Mouse (Mus musculus) left cerebral cortex, postnatal 14 days (tissue): ENCODE measurements at regions not wholly inside any gene's neighbourhood (a gene's known extent, or its start where the extent isn't known, plus 50 kb on each side); places are given as distances from the start of the nearest gene placed in this dataset.

Source experiments
- DNase-seq, 2 experiments: peaks; one replicate each; pipeline ENCODE4 v3.0.0; 2021 to 2022; ENCODE audit warnings: low spot score in 2 of 2, mixed read lengths in 1 of 2
- intact Hi-C: fragments of 180-260 bp; cut with DNase I; formaldehyde crosslinking; loops from one replicate; pipeline ENCODE4 v1.15.1; 2025

DNA sequence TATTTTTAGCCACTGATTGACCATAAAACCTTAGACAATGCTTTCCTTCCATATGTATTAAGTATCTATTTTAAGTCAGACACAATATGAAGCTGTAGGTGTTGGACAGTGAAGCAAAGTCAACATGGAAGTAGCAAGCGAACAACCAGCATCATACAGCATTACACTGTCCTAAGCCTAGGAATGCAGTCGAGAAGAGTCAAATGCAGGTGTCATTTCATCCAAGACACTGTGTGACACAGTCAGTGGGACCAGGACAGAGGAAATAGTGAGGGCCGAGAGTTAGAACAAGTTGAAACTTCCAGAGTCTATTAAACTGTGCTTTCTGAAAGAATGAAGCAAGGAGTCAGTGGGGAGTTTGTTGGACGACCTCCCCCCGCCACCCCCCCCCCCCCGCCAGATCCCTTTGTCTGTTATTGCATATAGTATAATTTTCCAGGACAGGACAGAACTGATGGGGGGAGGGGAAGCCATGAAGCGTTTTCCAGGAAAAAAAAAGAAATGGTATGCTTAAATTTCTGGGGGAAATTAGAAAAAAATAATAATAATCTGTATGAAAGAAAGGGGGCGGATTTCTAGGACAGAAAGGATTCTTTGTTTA is 559.9 kb downstream of the Rps29 start:
- DNase-seq, result no peak
- intact Hi-C loops, result no loop called here

DNA sequence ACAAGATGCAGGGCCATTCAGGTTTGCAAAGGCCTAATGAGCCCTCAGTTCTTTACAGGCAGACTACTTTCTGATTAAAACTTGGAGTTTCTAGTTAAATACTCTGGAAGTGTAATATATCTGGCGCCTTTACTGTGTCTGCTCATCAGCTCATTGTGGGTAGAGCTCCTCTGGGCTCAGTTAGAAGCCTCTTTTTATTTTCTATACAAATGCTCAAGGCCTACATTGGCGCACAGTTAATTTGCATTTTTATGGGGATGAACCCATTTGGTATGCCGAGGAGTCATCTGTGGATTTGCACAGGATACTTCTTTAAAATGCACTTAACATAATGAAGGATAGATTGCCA is 573.5 kb downstream of the Rps29 start:
- no peak for DNase-seq
- intact Hi-C loops, result no loop called here

- intact Hi-C loops, result no loop called here
- no peak for DNase-seq
Measured at GRCm38 (mm10) chr12:68584786-68585523, 574.0 kb downstream of the Rps29 start.

DNA sequence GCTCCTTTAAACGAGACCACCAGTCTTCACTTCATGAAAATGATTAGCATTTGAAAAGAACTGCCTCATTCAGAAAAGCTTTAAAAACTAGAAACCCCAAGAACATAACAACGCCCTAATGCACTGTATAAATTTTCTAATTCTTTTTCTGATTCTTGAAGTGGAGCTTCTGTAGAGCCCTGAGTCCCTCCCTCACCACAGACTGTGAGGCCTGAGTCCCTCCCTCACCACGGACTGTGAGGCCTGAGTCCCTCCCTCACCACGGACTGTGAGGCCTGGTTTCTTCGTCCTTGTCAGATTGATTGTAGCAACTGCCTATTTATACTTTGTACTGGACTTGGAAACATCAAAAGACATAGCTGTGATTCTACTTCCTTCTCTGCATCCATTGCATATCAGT is 579.1 kb downstream of the Rps29 start:
- DNase-seq, result no peak
- intact Hi-C loops, result no loop called here

DNA sequence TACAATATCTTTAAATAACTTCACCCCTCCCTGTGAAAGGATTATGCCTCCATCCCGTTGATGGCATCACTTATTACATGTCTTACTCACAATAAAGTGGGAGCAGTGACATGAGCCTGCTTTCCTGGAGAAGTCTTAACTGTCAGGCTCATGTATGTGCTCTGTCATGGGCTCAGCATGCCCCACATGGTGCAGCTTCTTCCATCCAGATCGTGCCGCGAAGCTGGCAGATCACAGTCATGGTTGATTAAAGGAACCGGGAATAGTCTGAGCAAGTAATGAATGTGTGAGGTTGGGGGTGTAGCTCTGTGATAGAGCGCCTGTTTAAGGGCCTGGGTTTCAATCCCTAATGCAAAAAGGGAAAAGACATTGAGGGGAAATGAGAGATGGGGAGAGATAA is 581.5 kb downstream of the Rps29 start:
- intact Hi-C loops, result no loop called here
- DNase-seq, result no peak

DNA sequence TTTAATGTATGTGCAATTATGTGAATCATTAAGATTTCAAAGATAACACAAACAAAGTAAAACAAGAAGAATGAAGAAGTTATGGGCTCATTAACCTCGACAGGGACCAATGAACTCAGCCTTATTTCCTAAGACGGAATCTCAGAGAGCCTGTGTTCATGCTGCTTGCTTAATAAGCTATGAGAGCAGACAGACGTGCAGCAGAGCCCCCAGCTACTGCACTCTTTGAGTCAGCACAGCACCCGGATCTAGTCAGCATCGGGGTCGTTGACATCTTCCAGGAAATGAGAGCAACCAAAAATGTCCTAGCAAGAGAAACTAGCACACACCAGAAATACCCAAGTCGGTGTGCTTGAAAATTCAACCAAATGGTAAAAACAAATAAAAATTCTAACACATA is 582.1 kb downstream of the Rps29 start:
- intact Hi-C loops, result no loop called here
- no peak for DNase-seq

DNA sequence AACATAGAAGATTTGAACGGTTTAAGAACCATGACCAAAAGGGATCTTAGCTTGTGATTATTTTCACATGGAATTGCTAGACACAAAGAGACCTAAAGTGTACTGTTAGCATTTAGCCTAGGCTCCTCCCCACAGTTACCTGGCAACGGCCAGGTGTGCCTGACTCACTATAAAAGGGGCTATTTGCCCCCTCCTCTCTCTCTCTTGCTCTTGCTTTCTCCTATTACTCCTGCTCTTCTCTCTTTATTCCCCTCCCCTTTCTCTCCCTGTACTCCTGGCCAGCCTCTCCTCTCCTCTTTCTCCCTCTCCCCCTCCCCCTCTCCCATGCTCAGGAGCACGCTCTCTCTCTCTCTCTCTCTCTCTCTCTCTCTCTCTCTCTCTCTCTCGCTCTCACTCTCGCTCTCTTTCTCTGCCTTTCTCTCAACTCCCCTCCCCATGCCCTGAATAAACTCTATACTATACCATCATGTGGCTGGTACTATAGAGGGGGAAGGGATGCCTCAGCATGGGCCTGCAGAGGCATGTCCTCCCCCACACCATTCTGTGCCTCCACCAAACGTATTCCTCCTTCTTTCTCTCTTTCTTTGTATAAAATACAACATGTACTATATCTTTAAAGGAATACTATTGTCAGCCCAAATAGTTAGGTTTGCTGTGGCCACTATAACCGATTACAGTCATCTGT is 603.9 kb downstream of the Rps29 start:
- DNase-seq, result no peak
- intact Hi-C loops, result no loop called here

DNA sequence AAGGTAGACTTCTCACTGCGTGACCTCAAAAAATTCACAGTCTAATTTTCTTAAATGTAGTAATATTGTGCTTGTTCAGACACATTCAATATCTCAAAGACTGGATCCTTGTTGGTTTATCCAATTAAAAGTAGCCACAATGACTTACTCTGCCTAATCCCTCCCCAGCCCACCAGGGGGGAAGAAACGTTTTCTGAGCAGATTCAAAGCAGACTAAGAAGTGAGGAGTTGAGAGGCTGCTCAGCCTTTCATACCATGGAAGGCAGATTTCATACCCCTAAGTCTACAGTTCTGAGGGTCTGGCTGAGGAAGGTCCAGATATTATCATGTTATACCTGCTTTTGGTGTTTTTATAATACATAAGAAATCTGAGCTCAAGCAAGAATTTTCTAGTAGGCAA is 604.7 kb downstream of the Rps29 start:
- intact Hi-C loops, result no loop called here
- no peak for DNase-seq

DNA sequence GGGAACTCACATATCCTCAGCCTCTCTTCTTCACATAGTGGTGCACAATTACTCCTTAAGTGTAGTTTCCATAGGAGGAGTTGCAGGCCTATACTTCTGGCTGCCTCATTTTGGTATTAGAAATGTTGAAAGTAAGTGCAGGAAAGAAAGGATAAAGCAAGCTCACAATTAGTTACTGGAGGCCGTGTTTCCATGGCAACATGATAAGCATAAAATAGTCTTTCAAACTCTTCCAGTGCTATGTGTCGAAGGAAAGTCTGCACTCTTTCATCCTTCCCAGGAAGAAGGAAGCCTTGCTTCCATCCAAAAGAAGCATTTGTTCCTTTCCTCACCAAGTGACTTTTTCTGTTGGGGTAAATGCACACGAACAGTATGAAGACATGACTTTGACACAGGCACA is 617.2 kb downstream of the Rps29 start:
- peak; percentile 3 to 5 for DNase-seq
- intact Hi-C loops, result no loop called here

DNA sequence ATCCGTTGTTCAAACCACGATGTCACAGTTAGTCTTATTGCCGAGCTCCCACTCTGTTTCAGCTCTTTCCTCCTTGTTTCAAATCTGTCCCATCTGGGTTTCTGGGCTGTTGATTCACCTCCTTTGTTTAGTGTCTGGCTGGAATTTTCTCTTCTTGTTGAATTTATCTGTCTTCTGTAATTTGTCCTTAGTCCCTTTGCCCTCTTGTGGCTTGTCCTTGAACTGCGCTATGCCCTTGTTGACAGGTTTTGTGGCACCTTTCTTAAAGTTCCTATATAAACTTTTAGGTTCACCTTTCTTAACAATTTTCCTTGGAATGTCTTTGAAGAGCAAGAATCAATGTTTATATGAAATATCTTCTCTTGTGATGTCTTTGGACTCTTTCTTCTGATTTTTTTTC is 658.2 kb downstream of the Rps29 start:
- DNase-seq, result peak in 1 of 2 experiments; percentile 12
- intact Hi-C loops, result no loop called here

DNA sequence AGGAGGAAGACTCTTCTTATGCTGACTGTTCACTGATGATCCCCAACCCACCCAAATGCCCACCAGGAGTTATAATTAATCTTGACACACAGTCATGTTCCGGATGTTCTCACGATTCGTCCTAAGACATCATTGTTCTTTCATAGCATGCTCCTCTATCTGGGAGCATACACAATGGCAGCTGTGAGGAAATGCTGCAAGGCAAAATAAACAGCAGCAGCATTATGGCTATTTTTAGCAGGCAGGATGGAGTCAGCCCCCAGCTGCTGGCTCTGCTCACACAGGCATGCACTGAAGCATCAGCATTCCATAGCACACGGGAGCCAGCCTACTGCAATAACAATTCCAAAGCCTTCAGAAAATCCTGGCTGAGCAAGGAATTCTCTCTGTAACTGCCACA is 696.0 kb downstream of the Rps29 start:
- peak; percentile 30 to 31 for DNase-seq
- intact Hi-C loops, result no loop called here

- intact Hi-C loops, result no loop called here
- no peak for DNase-seq
Measured at GRCm38 (mm10) chr12:68458196-68458595, 700.8 kb downstream of the Rps29 start.

DNA sequence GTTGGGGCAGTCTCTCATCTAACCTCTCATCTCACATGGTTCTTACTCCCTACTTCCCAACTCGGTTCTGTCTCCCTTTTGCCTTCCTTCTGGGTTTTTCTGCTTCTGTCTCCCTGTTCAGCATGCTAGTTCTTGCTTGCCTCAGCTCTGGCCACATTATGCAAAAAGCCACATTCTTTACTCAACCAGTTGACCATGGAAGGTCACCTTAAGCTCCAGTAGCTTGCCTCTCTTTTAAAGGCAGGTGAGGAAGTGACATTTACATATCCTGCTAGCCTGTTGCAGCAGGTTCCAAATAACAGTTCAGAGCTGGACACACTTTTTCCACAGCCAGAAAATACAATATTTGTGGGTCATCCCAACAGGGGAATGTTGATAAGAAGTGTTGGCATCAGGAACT is 732.4 kb downstream of the Rps29 start:
- intact Hi-C loops, result no loop called here

DNA sequence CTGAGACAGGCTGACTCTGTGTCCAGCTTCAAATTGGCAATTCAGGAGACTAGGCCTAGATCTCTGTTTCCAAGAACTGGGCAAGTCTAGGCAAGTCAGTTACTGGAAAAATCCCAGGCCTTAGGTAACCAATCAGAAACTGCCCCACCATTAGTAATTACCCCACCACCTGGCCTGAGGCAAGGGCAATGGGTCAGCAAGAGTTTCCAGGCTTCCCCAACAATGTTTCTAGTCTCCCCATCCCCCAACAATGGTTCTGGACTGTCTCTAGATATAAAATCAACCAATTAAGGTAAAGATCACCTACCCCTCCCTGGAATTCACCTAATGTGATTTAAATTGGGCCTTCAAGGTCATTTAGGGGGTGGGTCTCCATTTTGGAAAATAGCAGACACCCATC is 734.0 kb downstream of the Rps29 start:
- intact Hi-C loops, result no loop called here
- DNase-seq, result no peak

More for the DNA sequence above, 732.4 kb downstream of the Rps29 start:
- DNase-seq, result no peak
